Mouse (Mus musculus) left cerebral cortex, postnatal 25 days (tissue): ENCODE data around the gene Lcn4. TPM values are rescaled to one million over a fixed set of nuclear protein-coding genes. Genes with fewer than 3 reads are reported as not detected.
"Not testable (repeated sequence)": the region's sequence is repeated elsewhere in the genome, so short reads cannot be mapped to it uniquely, and the experiment has no call there.

Source experiments
- DNase-seq, 2 experiments: peaks; one replicate each; pipeline ENCODE4 v3.0.0; 2022; ENCODE audit warnings: low spot score in 2 of 2, mixed read lengths in 1 of 2
- intact Hi-C: fragments of 180-260 bp; cut with DNase I; formaldehyde crosslinking; loops from one replicate; pipeline ENCODE4 v1.15.1; 2025
- total RNA-seq, 2 experiments: library from RNA; stranded (reverse); gene quantifications; 2 replicates each; pipeline ENCODE4 v1.2.3; 2021

Lcn4 gene
- total RNA-seq = not detected

- no peak for DNase-seq
- intact Hi-C loops = no loop called here
These were observed at the start of gene Lcn4 for GRCm38 (mm10) chr2:26671182-26671581. Lcn4 (minus strand) TSS chr2:26671282.

DNA sequence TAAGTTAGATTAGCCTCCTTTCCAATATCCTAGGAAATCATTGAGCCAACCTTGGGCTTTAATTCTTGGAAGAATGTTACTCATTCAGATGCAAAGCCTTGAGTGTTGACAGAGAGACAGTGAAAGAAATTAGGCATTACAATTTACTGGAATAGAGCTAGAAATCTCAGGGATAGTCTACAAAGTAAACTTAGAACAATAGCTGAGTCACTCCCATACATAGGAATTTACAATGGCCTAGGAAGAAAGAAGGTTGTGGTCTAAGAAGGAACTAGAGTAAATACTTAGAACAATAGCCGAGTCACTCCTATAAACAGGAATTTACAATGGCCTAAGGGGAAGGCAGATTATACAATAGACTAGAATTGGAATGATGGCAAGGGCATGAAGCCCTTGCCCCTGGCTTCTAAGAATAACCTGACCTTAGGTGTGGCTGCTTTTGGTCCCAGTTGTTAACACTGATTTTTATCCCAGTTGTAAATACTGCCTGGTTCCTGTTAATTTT, 15.1 kb upstream of the Lcn4 start:
- intact Hi-C loops = no loop called here
- DNase-seq = no peak

DNA sequence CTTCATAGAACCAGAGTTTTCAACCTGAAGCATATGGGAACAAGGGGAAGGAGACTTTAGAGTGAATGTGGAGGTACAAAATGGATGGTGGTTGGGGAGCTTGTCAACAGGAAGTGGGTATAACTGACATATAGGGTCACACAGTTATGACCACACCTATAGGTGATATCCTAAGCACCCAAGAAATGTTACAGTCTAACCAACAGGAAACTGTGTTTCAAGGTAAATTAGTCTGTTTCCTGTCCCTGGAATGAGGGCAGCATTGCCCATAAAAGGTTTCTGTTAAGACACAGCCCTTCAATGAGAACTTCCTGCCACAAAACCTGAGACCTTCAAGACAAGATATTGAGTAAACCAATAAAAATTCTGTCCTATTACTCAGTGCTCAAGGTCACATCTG, 2.3 kb downstream of the Lcn4 start:
- no peak for DNase-seq
- intact Hi-C loops = no loop called here

DNA sequence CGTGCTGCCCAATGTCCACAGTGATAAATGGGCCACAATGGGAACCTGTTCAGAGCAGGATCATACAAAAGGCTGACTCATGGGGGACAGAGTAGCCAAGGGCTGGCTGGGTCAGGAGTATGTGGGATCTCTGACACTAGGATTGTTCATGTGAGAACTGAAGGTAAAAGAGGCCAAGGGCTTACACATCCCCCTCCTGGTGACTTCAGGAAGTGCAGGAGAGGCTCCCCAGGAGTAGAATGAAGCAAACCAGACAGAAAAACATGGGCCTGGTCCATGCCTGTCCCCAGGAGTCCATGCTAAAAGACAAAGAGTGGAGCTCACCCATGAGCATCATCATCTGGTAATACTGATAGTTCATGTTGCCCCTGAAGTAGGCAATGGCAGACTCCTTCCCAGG, 7.5 kb downstream of the Lcn4 start:
- peak; percentile 4 to 12 for DNase-seq
- intact Hi-C loops = not testable (repeated sequence)

- DNase-seq = no peak
- intact Hi-C loops = no loop called here
These were observed 8.0 kb downstream of the Lcn4 start for GRCm38 (mm10) chr2:26663112-26663511.

DNA sequence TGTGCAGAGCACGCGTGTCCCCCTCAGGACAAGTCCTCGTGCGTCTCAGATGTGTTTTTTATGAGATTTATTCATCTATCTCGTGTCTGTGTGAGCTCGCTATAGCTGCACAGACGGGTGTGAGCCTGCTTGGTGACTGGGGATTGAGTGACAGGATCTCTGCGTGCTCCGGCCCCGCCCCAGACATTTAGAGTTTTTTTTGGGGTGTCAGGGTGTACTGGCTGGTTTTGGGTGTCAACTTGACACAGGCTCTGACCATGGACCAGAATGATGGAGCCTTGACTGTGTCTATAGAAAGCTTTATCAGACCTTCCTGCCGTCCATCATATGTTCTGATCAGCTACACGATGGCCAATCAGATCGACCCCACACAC, 8.6 kb downstream of the Lcn4 start:
- intact Hi-C loops = no loop called here
- no peak for DNase-seq

DNA sequence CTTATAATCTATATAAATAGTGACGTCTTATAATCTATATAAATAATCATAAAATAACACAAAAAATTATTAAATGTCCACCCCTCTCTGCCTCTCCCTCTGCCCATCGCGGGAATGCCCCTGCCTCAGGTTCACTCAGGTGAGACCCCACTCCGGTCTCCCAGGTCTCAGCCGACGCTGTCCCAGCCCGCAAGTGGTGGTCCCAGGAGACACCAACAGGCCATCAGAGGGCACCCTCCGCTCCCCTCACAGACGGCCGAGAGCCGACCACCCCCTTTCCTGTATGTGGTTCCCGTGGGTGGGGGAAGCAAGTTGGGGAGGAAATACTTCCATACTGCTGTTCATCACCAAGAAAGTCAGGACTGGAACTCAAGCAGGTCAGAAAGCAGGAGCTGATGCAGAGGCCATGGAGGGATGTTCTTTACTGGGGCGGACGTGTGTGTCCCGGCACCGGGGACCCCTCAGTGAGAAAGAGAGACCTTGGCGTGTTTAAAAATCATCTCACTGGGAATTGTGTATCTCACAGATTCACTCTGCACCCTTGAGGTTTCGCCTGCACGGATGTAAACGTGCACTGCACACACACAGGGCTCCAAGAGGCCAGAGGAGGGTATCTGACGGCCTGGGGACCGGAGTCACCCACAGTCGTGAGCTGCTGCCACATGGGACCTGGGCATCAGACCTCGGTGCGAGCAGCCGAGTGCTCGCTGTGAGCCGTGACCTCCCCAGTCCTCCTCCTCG, 9.1 kb downstream of the Lcn4 start:
- no peak for DNase-seq
- intact Hi-C loops = no loop called here

DNA sequence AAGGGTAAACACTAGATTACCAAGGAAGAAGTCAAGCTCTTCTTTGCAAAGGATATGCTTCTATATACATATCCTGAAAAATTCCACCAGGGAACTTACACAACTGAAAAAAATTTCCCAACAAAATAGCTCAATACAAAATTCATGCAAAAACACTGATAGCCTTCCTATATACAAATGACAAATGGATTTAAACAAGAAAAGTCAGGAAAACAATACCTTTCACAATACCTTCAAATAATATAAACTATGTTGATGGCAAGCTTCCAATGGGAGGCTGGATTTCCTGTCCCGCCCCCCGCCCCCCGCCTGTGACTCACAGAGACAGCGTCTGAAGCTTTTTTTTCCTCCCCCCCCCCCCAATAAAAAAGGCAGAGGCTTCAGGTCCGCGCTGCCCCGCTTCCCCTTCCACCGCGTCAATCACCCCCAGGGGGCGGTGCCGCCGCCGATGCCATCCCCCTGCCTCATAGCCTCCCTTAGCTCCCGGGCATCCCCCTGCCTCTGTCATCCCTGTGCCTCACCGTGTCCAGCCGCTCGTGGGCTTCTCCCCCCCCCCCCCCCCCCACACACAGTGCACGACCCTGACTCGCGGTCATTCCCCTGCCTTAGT, 9.8 kb downstream of the Lcn4 start:
- intact Hi-C loops = no loop called here
- no peak for DNase-seq

DNA sequence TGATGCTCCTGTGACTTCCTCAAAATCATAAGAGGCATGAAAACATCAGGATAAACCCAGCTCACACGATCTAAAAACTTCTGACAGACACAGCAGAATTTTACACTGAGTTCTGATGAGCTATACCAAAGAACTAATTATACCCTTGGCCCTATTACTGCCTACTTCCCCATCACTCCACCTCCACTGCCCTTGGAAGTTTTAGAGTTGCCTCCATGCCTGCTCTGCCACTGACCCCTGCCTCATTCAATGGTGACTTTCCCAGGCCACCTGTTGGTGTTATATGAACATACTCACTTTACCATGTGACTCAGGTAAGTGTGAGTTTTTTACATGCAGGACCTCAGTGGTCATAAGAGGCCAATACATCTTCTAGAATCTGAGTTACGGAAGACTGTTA, 13.7 kb downstream of the Lcn4 start:
- intact Hi-C loops = no loop called here
- DNase-seq = no peak

- intact Hi-C loops = no loop called here
These were observed 16.4 kb downstream of the Lcn4 start for GRCm38 (mm10) chr2:26654687-26655086.

DNA sequence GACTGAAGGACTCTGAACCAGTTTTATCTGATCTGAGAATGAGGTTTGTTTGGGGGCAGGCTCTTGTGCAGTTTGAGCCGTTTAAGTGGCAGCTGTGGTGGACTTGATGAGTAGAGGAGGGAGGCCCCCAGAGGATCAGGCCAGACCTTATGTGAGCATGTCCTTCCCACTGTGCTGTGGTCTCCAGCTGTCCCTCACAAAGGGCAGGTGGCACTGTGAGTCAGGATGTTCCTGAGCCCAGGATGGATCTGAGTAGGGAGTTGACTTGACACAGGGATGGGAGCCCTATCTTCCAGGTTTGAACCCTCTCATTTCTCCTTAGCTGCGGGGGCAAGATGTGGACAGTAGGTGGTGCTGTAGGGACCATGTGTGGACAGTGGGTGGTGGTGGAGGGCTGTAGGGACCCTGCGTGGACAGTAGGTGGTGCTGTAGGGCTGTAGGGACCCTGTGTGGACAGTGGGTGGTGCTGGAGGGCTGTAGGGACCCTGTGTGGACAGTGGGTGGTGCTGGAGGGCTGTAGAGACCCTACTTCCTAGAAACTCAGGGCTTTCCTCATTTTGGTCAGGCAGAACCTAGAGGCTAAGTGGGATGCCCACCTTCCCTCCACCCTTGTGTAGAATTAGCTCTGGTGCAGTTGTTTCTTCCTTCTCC, 24.3 kb downstream of the Lcn4 start:
- intact Hi-C loops = loop anchor here (5.0 kb wide), 2 partner anchors 391 to 591 kb away; no protein-coding TSS in a partner anchor

More at GRCm38 (mm10) chr2:26654687-26655086, 16.4 kb downstream of the Lcn4 start:
- no peak for DNase-seq

DNA sequence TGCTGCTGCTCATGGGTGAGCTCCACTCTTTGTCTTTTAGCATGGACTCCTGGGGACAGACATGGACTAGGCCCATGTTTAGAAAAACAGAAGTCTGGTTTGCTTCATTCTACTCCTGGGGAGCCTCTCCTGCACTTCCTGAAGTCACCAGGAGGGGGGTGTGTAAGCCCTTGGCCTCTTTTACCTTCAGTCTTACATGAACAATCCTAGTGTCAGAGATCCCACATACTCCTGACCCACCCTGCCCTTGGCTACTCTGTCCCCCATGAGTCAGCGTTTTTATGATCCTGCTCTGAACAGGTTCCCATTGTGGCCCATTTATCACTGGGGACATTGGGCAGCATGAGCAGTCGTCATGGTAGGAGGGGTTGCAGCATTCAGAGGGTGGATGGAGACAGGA, 27.1 kb downstream of the Lcn4 start:
- no peak for DNase-seq
- intact Hi-C loops = loop anchor here (5.0 kb wide), 1 partner anchor 258 kb away; the partner anchor contains the start of gene Surf6

More for the DNA sequence above, 24.3 kb downstream of the Lcn4 start:
- DNase-seq = peak; percentile 61 to 84

- intact Hi-C loops = loop anchor here (5.0 kb wide), 1 partner anchor 261 kb away; the partner anchor contains the start of gene Surf6
- no peak for DNase-seq
These were observed 30.0 kb downstream of the Lcn4 start for GRCm38 (mm10) chr2:26641006-26641647.

DNA sequence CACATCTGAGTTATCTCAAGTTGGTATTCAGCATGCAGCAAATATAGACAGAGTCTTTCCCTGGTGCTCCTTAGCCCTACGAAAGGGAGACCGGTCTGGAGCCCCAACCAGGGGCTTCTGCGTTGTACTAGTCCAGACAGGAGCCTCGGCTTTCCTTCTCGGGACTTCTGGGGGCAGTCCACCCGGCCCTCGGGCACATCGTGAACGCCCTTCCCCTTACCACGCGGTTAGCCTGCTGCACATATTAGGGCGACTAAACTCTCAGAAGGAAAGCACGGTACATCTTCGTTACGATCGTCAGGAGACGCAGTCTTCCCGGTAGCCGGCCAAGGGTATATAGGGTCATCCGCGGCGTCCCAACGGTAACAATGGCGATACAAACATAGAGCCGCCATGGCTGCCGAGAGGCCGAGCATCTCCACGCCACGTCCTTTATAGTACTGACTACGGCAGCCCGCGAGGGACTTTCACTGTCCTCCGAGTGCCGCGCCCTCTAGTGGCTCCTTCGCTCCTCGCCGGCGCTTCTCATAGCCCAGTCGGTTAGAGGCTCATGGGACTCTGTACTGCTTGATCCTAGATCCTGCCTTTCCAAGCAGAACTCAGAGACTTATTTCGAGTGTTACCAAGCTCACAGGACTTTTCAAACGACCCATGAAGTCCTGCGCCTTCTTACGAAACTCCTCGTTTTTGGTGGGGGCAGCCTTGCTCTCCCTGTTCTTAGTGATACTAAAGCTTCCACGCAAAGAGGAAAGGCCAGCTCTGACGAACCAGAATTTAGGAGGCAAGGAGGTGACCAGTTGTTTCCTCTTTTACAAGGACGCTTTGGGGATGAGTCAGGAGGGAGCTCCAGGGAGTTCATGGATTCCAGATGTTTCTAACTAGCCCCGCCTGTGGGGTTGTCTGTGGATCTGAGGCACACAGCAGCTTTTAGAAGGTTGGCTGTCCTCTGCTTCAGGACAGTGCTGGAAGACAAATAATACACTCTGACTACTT, 30.9 kb downstream of the Lcn4 start:
- peak; percentile 97 to 98 for DNase-seq
- intact Hi-C loops = loop anchor here (1.0 to 10.0 kb wide), 3 partner anchors 54 to 385 kb away; partner anchors contain the start of genes Gm20532, Slc2a6 and Surf6

GRCm38 (mm10) chr2:26639083-26639482, 32.0 kb downstream of the Lcn4 start:
- peak; percentile 35 to 59 for DNase-seq
- intact Hi-C loops = loop anchor here (10.0 kb wide), 1 partner anchor 386 kb away; the partner anchor contains the start of gene Slc2a6

DNA sequence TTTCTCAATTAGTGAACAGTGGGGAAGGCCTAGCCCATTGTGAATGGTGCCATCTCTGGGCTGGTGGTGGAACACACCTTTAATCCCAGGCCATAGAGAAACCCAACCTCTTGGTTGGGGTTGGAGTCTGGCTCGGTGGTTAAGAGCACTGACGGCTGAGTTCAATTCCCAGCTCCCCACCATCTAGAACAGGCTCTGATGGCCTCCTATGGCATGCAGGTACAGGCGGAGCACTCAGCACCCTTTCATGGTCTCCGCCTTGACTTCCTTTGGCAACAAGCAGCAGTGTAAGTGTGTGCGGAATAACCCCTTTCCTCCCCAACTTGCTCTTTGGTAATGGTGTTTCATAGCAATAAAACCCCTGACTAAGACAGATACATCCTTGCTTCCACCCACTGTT, 32.5 kb downstream of the Lcn4 start:
- DNase-seq = no peak
- intact Hi-C loops = loop anchor here (10.0 kb wide), 1 partner anchor 386 kb away; the partner anchor contains the start of gene Slc2a6

DNA sequence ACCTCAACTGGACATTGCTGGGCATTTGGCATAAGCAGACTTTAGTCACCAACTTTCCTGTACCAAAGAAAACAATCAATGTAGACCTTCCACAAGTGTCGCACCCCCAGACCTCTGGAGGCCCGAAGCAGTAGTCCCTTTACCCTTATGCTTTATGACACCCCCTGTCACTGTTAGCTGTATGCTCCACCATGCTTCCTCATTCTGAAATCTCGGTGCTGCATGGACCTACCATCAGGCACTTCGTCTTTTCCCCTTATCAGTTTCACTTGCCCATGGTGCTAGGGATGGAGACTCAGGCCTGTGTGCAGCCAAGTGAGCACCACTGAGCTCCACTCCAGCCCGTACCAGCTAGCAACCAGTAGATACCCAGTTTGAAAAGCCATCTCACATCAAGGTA, 33.0 kb downstream of the Lcn4 start:
- intact Hi-C loops = loop anchor here (10.0 kb wide), 1 partner anchor 387 kb away; the partner anchor contains the start of gene Slc2a6
- DNase-seq = no peak

GRCm38 (mm10) chr2:26637316-26637932, 33.7 kb downstream of the Lcn4 start:
- no peak for DNase-seq
- intact Hi-C loops = loop anchor here (10.0 kb wide), 1 partner anchor 387 kb away; the partner anchor contains the start of gene Slc2a6
